Mouse (Mus musculus) brain, embryonic 14.5 days (tissue): Measurements from ENCODE around the gene Atrnl1.

ENCODE experiments used
- CTCF ChIP-seq: fragments of 200-500 bp; IDR thresholded peaks from 2 replicates; pipeline ENCODE4 v1.5.1; 2012; ENCODE audit warnings: inconsistent platforms, mild to moderate bottlenecking, moderate library complexity, borderline replicate concordance; ENCODE audit not compliant: insufficient read depth, insufficient read length; ENCODE audit errors: extremely low read depth
- POLR2A ChIP-seq: fragments of 200-500 bp; IDR thresholded peaks from 2 replicates; pipeline ENCODE4 v1.6.1; 2012; ENCODE audit warnings: mild to moderate bottlenecking, inconsistent platforms, borderline replicate concordance; ENCODE audit not compliant: poor library complexity, insufficient read depth, insufficient read length, severe bottlenecking; ENCODE audit errors: extremely low read depth

DNA sequence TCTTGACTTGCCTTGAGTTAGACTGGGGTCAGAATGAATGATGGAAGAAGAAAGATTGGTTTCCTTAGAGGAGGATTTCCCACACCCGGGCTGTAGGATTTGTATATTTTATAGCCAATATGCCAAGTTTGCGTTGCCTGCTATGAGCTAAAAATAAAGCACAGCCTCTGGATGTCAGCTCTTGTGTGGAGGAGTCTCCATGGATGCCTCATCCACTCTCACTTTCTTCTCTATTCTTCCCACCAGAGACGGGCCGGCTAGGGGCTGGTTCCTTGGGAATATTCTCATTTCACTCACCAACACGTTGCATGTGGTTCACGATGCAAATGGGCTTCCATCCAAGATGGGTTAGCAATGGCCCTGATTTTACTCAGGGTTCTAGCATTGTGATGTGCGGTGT lies 540.4 kb downstream of the Atrnl1 start:
- TF ChIP-seq CTCF (no peak), POLR2A (no peak)
